Mouse (Mus musculus) gastrocnemius, postnatal 4 days (tissue): ENCODE measurements around the gene Asphd1. TPM values are rescaled to one million over a fixed set of nuclear protein-coding genes. Genes with fewer than 3 reads are reported as not detected.
A peak's percentile ranks its signal among the peaks of the same experiment; 100 is the strongest.
"Not testable (repeated sequence)": the region's sequence is repeated elsewhere in the genome, so short reads cannot be mapped to it uniquely, and the experiment has no call there.

Source experiments
- DNase-seq, 2 experiments: peaks; one replicate each; pipeline ENCODE4 v3.0.0; 2021 to 2022; ENCODE audit warnings: low spot score in 2 of 2, mixed read lengths in 2 of 2
- total RNA-seq, 2 experiments: library from RNA; stranded (reverse); gene quantifications; 2 replicates each; pipeline ENCODE4 v1.2.3; 2021

Asphd1 gene
- total RNA-seq, 2 experiments from 2014 or later = 0.26 TPM; not detected in 1

DNA sequence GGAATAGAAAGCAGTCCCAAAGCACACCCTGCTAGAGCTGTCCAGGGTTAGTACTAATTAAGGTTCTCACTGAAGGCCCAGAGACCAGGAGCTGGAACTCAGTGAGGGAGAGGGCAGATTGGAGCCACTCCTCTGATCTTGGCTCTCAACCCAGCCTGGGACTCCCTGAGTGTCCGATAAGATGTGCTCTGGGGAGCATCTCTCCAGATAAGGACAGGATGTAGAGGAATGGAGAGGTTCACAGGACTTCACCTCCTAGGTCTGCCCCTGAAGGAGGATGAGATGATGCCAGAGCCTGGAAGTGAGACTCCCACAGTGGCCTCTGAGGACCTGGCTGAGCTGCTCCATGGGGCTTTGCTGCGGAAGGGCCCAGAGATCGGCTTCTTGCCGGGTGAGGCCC is 2.4 kb upstream of the Asphd1 start:
- no peak for DNase-seq

DNA sequence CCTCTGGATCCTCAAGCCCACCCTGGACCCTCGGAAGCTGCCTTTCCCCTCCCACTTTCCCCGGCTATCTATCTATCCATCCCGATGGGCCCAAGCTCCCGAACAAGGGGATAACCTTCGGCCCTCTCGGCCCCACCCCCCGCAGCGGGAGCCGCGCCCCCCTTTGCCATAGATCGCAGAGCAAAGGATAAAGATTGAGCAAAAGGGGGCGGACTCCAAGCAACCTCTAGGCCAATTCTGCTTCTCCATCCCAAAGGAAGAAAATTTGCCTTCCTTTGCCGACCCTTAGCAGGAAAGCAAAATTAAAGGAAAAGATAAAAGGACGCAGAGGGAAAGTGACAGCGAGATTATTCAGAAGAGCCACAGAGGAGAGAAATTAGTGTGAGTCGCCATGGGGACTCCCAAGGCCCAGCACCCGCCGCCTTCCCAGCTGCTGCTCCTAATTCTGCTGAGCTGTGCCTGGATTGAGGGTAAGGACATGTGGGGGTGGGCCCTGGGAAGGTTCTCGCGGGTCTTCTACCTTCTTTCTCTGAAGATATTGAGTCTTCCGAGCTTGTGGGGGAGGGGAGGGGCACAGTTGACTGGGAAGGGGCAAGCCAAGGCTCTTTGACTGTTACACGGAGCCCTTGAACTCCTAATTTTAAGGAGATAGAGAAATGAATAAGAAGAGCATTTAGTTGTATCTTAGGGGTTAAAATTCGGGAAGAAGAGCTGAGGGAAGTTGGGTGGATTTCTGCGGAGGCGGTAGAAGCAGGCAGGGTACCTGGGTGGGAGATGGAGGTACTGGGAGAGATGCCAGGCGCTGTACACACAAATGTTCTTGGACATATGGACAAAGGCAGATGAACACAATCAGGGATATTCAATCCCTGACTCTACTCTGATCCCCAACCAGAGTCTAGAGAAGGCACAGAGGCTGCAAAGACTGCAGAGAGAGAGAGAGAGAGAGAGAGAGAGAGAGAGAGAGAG is 1.5 kb upstream of the Asphd1 start:
- no peak for DNase-seq

- DNase-seq = peak; percentile 86 to 94
These were observed 638 bp upstream of the Asphd1 start, which contains the start of gene Sez6l2 for GRCm38 (mm10) chr7:126949793-126950646. TSS of gene Sez6l2 (plus strand) at chr7:126950563.

DNA sequence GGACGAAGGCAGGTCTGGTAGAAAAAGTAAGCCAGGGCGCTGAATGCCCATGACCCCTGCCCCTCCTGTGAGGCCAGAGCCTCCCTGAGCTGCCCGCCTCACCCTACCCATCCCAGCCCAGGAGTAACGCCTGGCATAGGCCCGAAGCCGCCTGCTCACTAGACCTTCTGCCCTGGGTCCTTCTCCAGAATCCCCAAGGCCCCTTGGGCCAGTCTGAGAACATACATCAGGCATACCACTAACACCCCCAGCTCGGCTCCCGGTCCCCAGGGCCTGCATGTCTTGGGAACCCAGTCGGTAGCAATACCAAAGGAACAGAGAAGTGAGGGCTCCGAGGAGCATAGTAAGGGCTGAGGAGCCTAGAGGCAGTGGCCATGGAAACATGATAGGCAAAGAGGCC is 756 bp downstream of the Asphd1 start:
- no peak for DNase-seq

DNA sequence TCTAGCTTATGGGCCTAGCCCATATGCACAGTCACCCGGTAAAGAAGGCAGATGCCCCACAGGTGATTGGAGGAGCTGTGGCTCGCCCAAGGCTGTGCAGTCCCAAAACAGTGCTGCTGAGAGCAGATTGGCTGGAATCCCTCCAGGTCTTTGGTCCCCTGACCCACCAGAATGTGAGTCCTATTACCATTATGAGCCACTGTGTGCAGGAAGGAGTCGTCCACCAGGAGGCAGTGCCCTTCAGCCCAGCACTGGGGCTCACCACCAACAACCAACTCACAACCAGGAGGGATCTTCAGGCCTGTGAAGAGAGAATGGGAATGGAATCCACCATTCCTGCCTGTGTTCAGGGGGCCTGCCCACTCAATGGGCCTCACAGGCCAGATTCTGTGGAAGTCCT is 2.9 kb downstream of the Asphd1 start:
- peak in 1 of 2 experiments; percentile 37 for DNase-seq

- DNase-seq = no peak
These were observed 7.6 kb downstream of the Asphd1 start for GRCm38 (mm10) chr7:126941801-126942200.

GRCm38 (mm10) chr7:126941171-126941570 is 8.2 kb downstream of the Asphd1 start:
- no peak for DNase-seq

- DNase-seq = no peak
These were observed 16.7 kb downstream of the Asphd1 start for GRCm38 (mm10) chr7:126932652-126933051.

DNA sequence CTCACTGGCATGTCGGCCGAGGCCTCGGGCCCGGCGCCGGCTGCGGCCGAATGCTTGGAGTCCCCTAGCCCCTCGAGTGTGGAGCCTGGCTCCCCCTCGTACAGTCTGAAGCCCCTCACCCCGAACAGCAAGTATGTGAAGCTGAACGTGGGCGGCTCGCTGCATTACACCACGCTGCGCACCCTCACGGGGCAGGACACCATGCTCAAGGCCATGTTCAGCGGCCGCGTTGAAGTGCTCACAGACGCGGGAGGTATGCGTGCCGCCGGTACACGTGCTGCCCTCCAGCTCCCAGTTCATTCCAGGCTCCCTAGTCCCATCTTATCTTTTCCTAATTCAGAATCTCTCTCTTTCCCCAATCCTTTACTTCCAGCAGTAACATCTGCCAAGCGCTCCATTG is 20.3 kb downstream of the Asphd1 start:
- DNase-seq = no peak

- peak; percentile 92 to 94 for DNase-seq
These were observed 20.9 kb downstream of the Asphd1 start, which contains the start of gene Kctd13 for GRCm38 (mm10) chr7:126928384-126929037. TSS of gene Kctd13 (plus strand) at chr7:126928879.

- DNase-seq = no peak
These were observed 23.1 kb downstream of the Asphd1 start for GRCm38 (mm10) chr7:126926299-126926698.

GRCm38 (mm10) chr7:126923999-126924398 is 25.4 kb downstream of the Asphd1 start:
- no peak for DNase-seq

DNA sequence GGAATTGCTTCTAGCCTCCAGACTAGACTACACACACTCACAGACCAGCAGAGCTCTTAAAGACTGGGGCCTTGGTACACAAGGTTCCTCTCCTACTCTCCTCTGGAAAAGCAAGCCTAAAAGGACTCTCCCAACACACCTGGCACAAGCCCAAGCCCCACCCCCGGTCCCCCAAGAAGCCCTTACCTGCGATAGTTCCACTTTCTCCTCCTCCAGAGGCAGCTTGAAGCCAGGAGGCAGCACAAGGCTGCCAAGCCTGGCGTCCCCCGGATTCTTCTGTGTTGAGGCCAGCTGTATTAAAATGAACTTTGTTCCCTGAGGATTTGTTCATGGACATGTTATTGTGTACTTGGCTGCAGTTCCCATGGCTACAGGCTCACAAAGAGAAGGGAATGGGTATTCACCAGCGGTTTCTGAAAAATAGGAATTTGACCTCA is 26.7 kb downstream of the Asphd1 start, which contains the start of gene Tmem219:
Tmem219 (minus strand) TSS at position 294 of the 437 bp plus-strand sequence.
- peak in 1 of 2 experiments; percentile 67 for DNase-seq

GRCm38 (mm10) chr7:126921563-126921962 is 27.8 kb downstream of the Asphd1 start:
- DNase-seq = no peak

DNA sequence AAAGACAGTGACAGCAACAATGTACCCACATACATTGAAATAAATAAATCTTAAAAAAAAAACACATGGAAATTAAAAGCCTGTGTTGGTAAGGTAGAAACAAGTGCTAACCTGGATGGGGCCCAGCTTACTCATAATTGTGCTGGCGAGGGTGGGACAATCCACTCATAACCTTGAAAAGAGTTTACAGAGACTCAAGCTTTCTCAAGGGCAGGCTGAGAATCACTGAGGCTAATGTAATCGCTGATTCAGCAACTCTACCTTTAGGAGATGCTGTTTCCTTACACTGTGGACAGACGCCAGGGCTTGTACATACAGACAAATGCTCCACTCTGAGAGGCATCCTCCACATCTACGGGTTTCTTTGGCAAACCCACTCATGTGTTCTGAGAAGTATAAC is 29.4 kb downstream of the Asphd1 start:
- no peak for DNase-seq

DNA sequence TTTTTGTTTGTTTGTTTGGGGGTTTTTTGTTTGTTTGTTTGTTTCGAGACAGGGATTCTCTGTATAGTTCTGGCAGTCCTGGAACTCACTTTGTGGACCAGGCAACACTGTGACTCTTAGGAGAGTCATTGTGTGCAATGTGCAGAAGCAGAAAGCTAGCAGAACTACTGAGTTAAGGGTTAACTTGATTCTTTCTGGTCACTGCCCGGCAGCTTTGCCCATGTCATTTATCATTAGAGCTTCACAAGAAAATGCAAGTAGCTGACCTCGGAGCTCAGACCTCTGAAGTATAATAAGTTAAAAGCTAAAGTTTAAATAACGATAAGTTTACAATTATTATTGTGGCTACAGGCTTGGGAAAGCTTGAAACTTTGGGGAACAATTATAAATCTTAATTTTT is 31.0 kb downstream of the Asphd1 start:
- DNase-seq = not testable (repeated sequence)

DNA sequence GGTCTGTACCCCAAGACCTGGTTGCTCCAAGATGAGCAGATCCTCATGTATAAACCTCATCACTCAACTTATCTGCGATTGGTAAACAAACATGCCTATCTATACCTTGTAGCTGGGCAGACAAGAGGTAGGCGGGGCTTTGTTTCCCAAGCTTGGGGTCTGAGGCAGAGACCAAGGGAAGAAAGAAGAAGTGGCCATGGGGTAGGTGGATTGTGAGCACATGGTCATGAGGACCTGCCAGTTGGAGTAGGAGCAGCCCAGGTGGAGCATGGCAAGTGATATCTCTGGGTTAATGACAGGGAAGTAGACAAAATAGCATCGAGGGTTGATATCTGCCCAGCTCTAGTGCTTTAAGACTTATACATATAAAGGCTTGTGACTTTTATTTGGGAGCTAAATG is 34.5 kb downstream of the Asphd1 start:
- DNase-seq = no peak

DNA sequence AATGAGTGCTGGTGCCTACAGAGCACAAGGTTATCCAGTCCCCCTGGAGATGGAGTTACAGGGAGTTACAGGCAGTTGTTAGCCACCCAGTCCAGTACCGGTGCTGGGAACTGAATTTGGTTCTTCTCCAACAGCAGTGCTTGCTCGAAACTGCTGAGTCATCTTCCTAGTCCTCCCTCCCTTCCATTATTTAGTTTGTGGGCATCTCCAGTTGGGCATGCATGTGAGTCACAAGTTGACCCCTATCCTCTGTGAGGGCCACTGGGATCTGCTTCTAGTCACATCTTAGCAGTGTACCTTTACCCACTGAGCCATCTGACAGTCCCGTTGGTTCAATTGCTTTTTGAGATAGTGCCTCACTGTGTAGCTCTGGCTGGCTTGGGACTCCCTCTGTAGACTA is 43.8 kb downstream of the Asphd1 start:
- DNase-seq = no peak

DNA sequence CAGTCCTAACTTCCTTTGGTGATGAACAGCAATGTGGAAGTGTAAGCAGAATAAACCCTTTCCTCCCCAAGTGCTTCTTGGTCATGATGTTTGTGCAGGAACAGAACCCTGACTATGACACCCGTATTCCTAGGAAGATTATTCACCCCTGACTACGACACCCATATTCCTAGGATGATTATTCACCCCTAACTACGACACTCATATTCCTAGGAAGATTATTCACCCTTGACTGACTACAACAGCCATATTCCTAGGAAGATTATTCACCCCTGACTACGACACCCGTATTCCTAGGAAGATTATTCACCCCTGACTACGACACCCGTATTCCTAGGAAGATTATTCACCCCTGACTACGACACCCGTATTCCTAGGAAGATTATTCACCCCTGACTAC is 49.6 kb downstream of the Asphd1 start:
- not testable (repeated sequence) for DNase-seq

GRCm38 (mm10) chr7:126898102-126898990 is 51.0 kb downstream of the Asphd1 start:
- peak; percentile 99 for DNase-seq
